Mouse (Mus musculus) limb, embryonic 11.5 days (tissue): ENCODE results near the gene Dnmt3a. TPM values are rescaled to one million over a fixed set of nuclear protein-coding genes. Genes with fewer than 3 reads are reported as not detected.

Experiments
- ATAC-seq: fragments of 200-750 bp; cut with Nextera tagmentation; 2 replicates; pipeline ENCODE4 v1.8.0; 2017; ENCODE audit warnings: low read depth; ENCODE audit not compliant: insufficient number of reproducible peaks, low FRiP score, low TSS enrichment
- DNase-seq: peaks from one replicate; pipeline ENCODE4 v3.0.0-alpha.2; 2015; ENCODE audit warnings: low spot score
- H3K27ac ChIP-seq: fragments of 300-500 bp; sonication (generic); replicated peaks from 2 replicates; pipeline ENCODE4 v1.5.1; 2014; ENCODE audit warnings: low read depth, mild to moderate bottlenecking, low read length
- H3K27me3 ChIP-seq: fragments of 300-500 bp; sonication (generic); 2 replicates; pipeline ENCODE4 v1.6.1; 2014; ENCODE audit warnings: mild to moderate bottlenecking, low read length, mixed read lengths; ENCODE audit not compliant: control insufficient read depth, insufficient read depth
- H3K36me3 ChIP-seq: fragments of 300-500 bp; sonication (generic); 2 replicates; pipeline ENCODE4 v1.6.1; 2014; ENCODE audit warnings: mild to moderate bottlenecking, low read length, moderate library complexity, mixed read lengths; ENCODE audit not compliant: control insufficient read depth, insufficient read depth
- H3K4me1 ChIP-seq: fragments of 300-500 bp; sonication (generic); 2 replicates; pipeline ENCODE4 v1.6.1; 2014; ENCODE audit warnings: low read length, mixed read lengths; ENCODE audit not compliant: control insufficient read depth, insufficient read depth
- H3K4me2 ChIP-seq: fragments of 300-500 bp; sonication (generic); 2 replicates; pipeline ENCODE4 v1.6.1; 2014; ENCODE audit warnings: low read depth, mild to moderate bottlenecking, moderate library complexity; ENCODE audit not compliant: severe bottlenecking
- H3K4me3 ChIP-seq: fragments of 300-500 bp; sonication (generic); 2 replicates; pipeline ENCODE4 v1.5.1; 2014; ENCODE audit warnings: low read depth, low read length
- H3K9ac ChIP-seq: fragments of 300-500 bp; sonication (generic); 2 replicates; pipeline ENCODE4 v1.6.1; 2014; ENCODE audit warnings: mild to moderate bottlenecking, low read length
- H3K9me3 ChIP-seq: fragments of 300-500 bp; sonication (generic); 2 replicates; pipeline ENCODE4 v1.6.1; 2016; ENCODE audit warnings: low read length; ENCODE audit not compliant: control insufficient read depth
- WGBS: fragments of 180-500 bp; shearing (Covaris S2); extraction: QIAGEN DNeasy Blood & Tissue Kit; methylation state at CpG from one replicate; pipeline ENCODE4 v1.1.7; 2014; 5-methylcytosine and 5-hydroxymethylcytosine counted together
- polyA plus RNA-seq: library from polyadenylated mRNA; unstranded; fragments of >200 nt; fragmentation: Nextera tagmentation; extraction: Ambion mirVana; gene quantifications from 2 replicates; pipeline ENCODE4 v1.2.1, GENCODE M21; 2014

Gene Dnmt3a
- polyA plus RNA-seq, 1 experiment from 2014 or later = 158 TPM

GRCm38 (mm10) chr12:3855762-3856501, 50.1 kb downstream of the Dnmt3a start:
- ATAC-seq (no peak), DNase-seq (no peak)

GRCm38 (mm10) chr12:3856748-3857147, 50.9 kb downstream of the Dnmt3a start:
- no peak overlapping the region for H3K27ac ChIP-seq
- no peak overlapping the region for H3K4me2 ChIP-seq
- ATAC-seq (no peak), DNase-seq (no peak)
- peaks cover 14% of the 10 kb centered on the region for H3K4me1 ChIP-seq
- H3K9ac ChIP-seq = no peak overlapping the region
- no peaks in the 10 kb centered on the region for H3K9me3 ChIP-seq
- no peaks in the 10 kb centered on the region for H3K27me3 ChIP-seq
- 77% methylated on average over 2 of the region's 2 CpGs for WGBS
- H3K36me3 ChIP-seq = 0 out of 2 replicates have a peak, but pooled peaks cover 2% of the 10 kb centered on the region
- H3K4me3 ChIP-seq = no peak overlapping the region

More at GRCm38 (mm10) chr12:3855762-3856501, 50.1 kb downstream of the Dnmt3a start:
- Histone ChIP-seq H3K27me3 (no peaks in the 10 kb centered on the region), H3K4me1 (peaks cover 19% of the 10 kb centered on the region), H3K4me3 (no peak overlapping the region), H3K27ac (0 out of 2 replicates have a peak overlapping the region, but pooled peaks have one; percentile 36), H3K9me3 (no peaks in the 10 kb centered on the region), H3K9ac (no peak overlapping the region), H3K4me2 (no peak overlapping the region), H3K36me3 (peaks cover 5% of the 10 kb centered on the region; the same call in 1 of the 2 replicates)
- WGBS = 58% methylated on average over 7 of the region's 7 CpGs

- no peak overlapping the region for H3K9ac ChIP-seq
- DNase-seq (no peak), ATAC-seq (no peak)
- WGBS = 84% methylated on average over 3 of the region's 3 CpGs
- H3K4me1 ChIP-seq = peaks cover 14% of the 10 kb centered on the region
- H3K4me2 ChIP-seq = no peak overlapping the region
- H3K4me3 ChIP-seq = no peak overlapping the region
- H3K27me3 ChIP-seq = no peaks in the 10 kb centered on the region
- no peak overlapping the region for H3K27ac ChIP-seq
- 0 out of 2 replicates have a peak, but pooled peaks cover 2% of the 10 kb centered on the region for H3K36me3 ChIP-seq
- H3K9me3 ChIP-seq = no peaks in the 10 kb centered on the region
Observed at GRCm38 (mm10) chr12:3857231-3857630, 51.4 kb downstream of the Dnmt3a start.

- no peak overlapping the region for H3K4me3 ChIP-seq
- no peaks in the 10 kb centered on the region for H3K27me3 ChIP-seq
- ATAC-seq (no peak), DNase-seq (no peak)
- H3K9me3 ChIP-seq = no peaks in the 10 kb centered on the region
- H3K4me1 ChIP-seq = peaks cover 14% of the 10 kb centered on the region
- H3K27ac ChIP-seq = no peak overlapping the region
- no peak overlapping the region for H3K9ac ChIP-seq
- H3K36me3 ChIP-seq = 0 out of 2 replicates have a peak, but pooled peaks cover 2% of the 10 kb centered on the region
- 81% methylated on average over 9 of the region's 9 CpGs for WGBS
- H3K4me2 ChIP-seq = no peak overlapping the region
Observed at GRCm38 (mm10) chr12:3857773-3858172, 52.0 kb downstream of the Dnmt3a start.

GRCm38 (mm10) chr12:3858754-3859153, 52.9 kb downstream of the Dnmt3a start:
- H3K36me3 ChIP-seq = 0 out of 2 replicates have a peak, but pooled peaks cover 2% of the 10 kb centered on the region
- no peaks in the 10 kb centered on the region for H3K9me3 ChIP-seq
- peaks cover 14% of the 10 kb centered on the region for H3K4me1 ChIP-seq
- no peak overlapping the region for H3K4me3 ChIP-seq
- H3K9ac ChIP-seq = no peak overlapping the region
- H3K27me3 ChIP-seq = no peaks in the 10 kb centered on the region
- 86% methylated on average over 4 of the region's 4 CpGs for WGBS
- no peak overlapping the region for H3K27ac ChIP-seq
- no peak for ATAC-seq
- no peak overlapping the region for H3K4me2 ChIP-seq
- no peak for DNase-seq

GRCm38 (mm10) chr12:3859545-3859944, 53.7 kb downstream of the Dnmt3a start:
- Histone ChIP-seq H3K4me1 (peaks cover 14% of the 10 kb centered on the region), H3K27ac (no peak overlapping the region), H3K36me3 (0 out of 2 replicates have a peak, but pooled peaks cover 2% of the 10 kb centered on the region), H3K27me3 (no peaks in the 10 kb centered on the region), H3K9ac (no peak overlapping the region), H3K4me2 (no peak overlapping the region), H3K4me3 (no peak overlapping the region), H3K9me3 (no peaks in the 10 kb centered on the region)
- 35% methylated on average over 3 of the region's 3 CpGs for WGBS
- no peak for ATAC-seq
- no peak for DNase-seq

GRCm38 (mm10) chr12:3860005-3860404, 54.2 kb downstream of the Dnmt3a start:
- DNase-seq (no peak), ATAC-seq (no peak)
- Histone ChIP-seq H3K27me3 (no peaks in the 10 kb centered on the region), H3K4me3 (no peak overlapping the region), H3K9me3 (no peaks in the 10 kb centered on the region), H3K9ac (no peak overlapping the region), H3K27ac (no peak overlapping the region), H3K36me3 (0 out of 2 replicates have a peak, but pooled peaks cover 2% of the 10 kb centered on the region), H3K4me2 (no peak overlapping the region), H3K4me1 (peaks cover 14% of the 10 kb centered on the region)
- 39% methylated on average over 5 of the region's 5 CpGs for WGBS

- Histone ChIP-seq H3K9me3 (no peaks in the 10 kb centered on the region), H3K4me2 (no peak overlapping the region), H3K27ac (no peak overlapping the region), H3K27me3 (no peaks in the 10 kb centered on the region), H3K36me3 (0 out of 2 replicates have a peak, but pooled peaks cover 2% of the 10 kb centered on the region), H3K9ac (no peak overlapping the region), H3K4me3 (no peak overlapping the region), H3K4me1 (0 out of 2 replicates have a peak, but pooled peaks cover 4% of the 10 kb centered on the region)
- DNase-seq (no peak), ATAC-seq (no peak)
- 85% methylated on average over 4 of the region's 4 CpGs for WGBS
Observed at GRCm38 (mm10) chr12:3861665-3862228, 55.9 kb downstream of the Dnmt3a start.
